Mouse (Mus musculus): ENCODE data around the gene Smim4. TPM values are rescaled to one million over a fixed set of nuclear protein-coding genes. Genes with fewer than 3 reads are reported as not detected.

Gene Smim4
- total RNA-seq, 2 experiments from 2014 or later = 33.4 to 36.1 TPM

DNA sequence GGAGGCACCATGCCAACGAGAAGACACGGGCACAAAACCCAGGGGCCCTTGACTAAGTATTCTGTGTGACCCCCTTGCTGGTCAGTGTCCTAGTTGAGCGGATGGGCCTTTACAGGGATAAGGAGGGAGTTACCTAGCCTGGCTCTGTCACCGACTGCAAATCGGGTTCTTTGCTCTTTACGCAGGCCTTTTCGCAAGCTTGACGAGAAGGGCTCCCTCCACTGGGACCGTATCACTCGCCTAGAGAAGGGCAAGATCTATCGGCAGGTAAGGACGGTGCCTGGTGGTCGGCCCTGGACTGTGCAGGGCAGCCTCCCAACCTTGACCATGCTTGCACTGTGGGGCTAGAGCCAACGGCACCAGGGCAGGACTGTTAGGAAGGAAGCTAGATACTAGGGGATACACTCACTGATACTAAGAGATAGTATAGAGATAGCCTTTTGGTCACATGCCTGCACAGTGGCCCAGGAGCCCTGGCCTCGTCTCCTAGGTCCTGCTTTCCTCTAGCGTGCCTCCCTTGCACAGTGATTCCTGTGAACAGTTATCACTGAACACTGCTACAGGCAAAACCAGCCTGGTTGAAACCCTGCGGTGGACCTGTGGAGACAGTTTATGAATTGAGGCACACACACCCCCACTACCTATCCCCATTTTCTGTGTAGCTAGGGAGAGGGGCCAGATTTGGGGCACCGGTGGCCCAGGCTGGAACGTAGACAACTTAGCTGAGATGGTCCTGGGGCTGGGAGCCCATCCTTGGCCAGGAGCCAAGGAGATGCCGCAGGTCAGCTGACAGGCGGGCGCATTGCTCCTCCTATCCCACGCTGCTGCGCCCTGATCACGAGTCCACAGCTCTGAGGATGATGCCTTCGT lies 7.9 kb upstream of the Smim4 start:
- DNase-seq = peak; percentile 34
- Histone ChIP-seq H3K4me3 (no peak overlapping the region), H3K27ac (no peak overlapping the region)
- intact Hi-C loops (cut with DNase I) = no loop called here
- TF ChIP-seq CTCF (IDR thresholded peaks at IDR 0.05) = no peak

DNA sequence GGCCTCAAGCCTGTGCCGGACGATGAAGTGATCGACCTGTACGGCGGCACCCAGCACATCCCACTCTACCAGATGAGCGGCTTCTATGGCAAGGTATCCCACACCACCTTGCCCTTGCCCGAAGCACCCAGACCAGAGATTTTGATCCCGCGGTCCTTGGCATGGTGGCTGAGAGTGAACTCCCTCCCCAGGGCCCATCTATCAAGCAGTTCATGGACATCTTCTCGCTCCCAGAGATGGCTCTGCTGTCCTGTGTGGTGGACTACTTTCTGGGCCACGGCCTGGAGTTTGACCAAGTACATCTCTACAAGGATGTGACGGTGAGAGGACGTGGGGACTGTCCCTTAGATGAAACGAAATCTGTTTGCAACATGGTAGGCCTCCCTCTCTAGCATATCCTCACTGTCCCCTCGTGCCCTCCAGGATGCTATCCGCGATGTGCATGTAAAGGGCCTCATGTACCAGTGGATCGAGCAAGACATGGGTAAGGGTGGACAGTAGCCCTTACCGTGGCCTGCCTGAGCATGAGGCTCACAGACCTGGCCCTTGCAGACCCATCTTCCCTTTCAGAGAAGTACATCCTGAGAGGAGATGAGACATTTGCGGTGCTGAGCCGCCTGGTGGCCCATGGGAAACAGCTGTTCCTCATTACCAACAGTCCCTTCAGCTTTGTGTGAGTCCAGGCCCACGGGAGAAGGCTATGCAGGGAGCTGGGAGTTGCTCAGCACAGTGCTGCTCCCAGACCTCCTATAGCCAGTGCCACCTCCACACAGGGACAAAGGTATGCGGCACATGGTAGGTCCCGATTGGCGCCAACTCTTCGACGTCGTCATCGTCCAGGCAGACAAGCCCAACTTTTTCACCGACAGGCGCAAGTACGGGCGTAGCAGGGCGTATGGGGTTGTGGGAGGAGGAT lies 7.0 kb upstream of the Smim4 start:
- Histone ChIP-seq H3K4me3 (no peak overlapping the region), H3K27ac (no peak overlapping the region)
- no peak for TF ChIP-seq CTCF (IDR thresholded peaks at IDR 0.05)
- DNase-seq = no peak
- intact Hi-C loops (cut with DNase I) = no loop called here

- no peak for DNase-seq
- intact Hi-C loops (cut with DNase I) = loop anchor here (5.0 kb wide), 1 partner anchor 43 kb away; no protein-coding TSS in a partner anchor
- Histone ChIP-seq H3K4me3 (no peak overlapping the region), H3K27ac (no peak overlapping the region)
- no peak for TF ChIP-seq CTCF (IDR thresholded peaks at IDR 0.05)
Observed at GRCm38 (mm10) chr14:31134015-31135000, 5.6 kb upstream of the Smim4 start.

DNA sequence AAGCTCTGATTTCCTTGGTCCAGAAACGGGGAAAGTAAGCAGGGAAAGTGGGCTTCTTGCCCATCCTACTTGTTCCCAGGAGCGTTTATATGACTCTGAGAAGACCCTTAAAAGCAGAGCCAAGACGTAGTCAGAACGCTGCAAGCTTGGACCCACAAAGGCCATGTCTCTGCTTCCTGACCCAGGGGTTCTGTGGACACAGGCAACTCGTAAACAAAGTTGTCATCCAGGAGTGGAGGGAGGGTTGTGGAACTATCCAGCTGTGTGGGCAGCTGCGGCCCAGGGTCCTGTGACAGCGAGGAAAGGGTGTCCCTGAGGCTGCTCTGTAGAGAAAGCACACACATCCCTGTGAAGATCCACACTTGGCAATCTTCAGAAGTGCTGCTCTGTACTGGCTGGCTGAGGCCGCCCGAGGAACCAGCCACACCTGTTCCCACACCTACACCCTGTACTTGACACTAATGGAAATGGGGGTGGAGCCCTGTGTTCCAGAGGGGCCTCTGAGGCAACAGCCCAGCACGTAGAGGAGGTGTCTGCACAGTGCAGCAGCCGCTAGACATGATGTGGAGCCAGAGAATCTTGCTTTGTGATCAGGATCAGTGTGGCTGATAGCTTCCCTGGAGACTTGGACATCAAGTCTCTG lies 4.4 kb upstream of the Smim4 start:
- intact Hi-C loops (cut with DNase I) = loop anchor here (5.0 kb wide), 1 partner anchor 44 kb away; no protein-coding TSS in a partner anchor
- DNase-seq = no peak
- no peak overlapping the region for H3K27ac ChIP-seq
- no peak for TF ChIP-seq CTCF (IDR thresholded peaks at IDR 0.05)
- no peak overlapping the region for H3K4me3 ChIP-seq

DNA sequence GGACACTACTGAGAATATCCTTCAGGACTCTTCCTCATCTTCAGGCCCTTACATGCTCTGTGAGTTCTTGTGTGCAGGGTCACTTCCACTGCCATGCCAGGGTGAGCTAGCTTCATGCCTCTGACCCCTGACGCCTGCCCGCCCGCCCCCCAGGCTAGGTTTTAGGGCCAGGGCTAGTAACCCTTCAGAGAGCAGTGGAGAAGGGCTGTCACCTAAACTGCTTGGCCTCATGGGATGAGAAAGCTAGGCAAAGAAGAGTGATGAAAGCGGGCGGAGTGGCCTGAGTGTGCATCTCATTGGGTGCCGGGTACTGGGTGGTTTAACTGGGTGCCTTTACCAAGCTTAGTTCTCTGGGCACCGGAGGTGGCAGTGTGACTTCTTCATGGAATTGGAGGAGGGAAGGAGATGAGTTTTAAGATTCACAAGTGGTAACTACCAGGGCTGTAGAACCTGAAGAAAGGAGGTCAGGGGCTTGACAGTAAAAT lies 3.8 kb upstream of the Smim4 start:
- no peak for DNase-seq
- Histone ChIP-seq H3K4me3 (no peak overlapping the region), H3K27ac (no peak overlapping the region)
- no peak for TF ChIP-seq CTCF (IDR thresholded peaks at IDR 0.05)
- intact Hi-C loops (cut with DNase I) = loop anchor here (5.0 kb wide), 1 partner anchor 45 kb away; no protein-coding TSS in a partner anchor

DNA sequence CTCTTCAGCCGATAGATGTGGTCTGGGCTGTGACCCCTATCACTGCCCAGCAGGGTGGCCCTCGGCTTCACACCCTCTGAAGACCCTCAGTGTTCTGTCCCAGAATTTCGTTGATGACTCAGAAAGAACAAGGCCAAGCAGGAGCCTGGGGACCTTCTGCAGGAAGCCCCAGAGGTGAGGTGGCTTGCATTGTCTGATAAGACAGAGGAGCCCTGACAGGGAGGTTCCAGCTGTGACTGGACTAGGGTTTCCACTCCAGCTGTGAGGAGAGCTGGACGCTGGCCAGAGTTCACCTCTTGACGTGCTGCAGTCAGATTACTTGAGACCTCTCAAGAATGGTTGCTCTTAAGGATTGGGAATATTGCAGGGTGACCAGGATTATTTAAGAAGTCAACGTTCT lies 3.3 kb upstream of the Smim4 start:
- no peak for DNase-seq
- intact Hi-C loops (cut with DNase I) = loop anchor here (5.0 kb wide), 1 partner anchor 45 kb away; no protein-coding TSS in a partner anchor
- no peak for TF ChIP-seq CTCF (IDR thresholded peaks at IDR 0.05)
- H3K27ac ChIP-seq = no peak overlapping the region
- no peak overlapping the region for H3K4me3 ChIP-seq

DNA sequence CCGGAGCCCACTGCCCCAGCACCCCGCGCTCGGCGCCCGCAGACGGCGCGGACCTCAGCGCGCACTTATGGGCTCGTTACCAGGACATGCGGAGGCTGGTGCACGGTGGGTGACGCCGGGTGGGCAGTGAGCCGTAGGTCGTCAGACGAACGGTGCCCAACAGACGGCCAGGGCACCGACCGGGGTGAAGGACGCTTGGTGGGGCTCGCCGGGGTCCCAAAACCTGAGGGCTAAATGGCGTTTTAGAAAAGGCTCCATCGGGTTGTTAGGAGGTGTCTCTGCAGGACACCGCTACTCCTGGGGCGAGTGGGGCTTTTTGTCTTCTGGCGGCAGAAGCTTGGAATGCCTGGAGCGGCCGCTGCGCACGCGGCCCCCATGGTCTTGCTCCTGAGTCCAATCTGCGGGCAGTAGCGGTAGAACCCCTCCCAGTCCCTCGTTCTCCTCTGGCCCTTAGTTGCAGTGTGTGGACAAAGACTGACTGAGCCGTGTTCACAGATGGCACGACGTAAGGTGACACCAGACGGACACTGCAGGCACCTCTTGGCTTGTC lies 2.6 kb upstream of the Smim4 start:
- intact Hi-C loops (cut with DNase I) = loop anchor here (5.0 kb wide), 1 partner anchor 46 kb away; no protein-coding TSS in a partner anchor
- peak overlapping the region; percentile 56 for H3K27ac ChIP-seq
- no peak for TF ChIP-seq CTCF (IDR thresholded peaks at IDR 0.05)

GRCm38 (mm10) chr14:31130236-31131220 lies 1.8 kb upstream of the Smim4 start, which contains the start of gene Nt5dc2:
TSS of gene Nt5dc2 (plus strand) at chr14:31131053.
- TF ChIP-seq CTCF (IDR thresholded peaks at IDR 0.05) = no peak
- intact Hi-C loops (cut with DNase I) = loop anchor here (5.0 kb wide), 1 partner anchor 47 kb away; no protein-coding TSS in a partner anchor
- peak; percentile 94 for DNase-seq
- H3K4me3 ChIP-seq = peak within 1 kb of the TSS; percentile 79
- H3K27ac ChIP-seq = peak within 1 kb of the TSS; percentile 68

More for the DNA sequence above, 2.6 kb upstream of the Smim4 start:
- H3K4me3 ChIP-seq = peak overlapping the region; percentile 79
- no peak for DNase-seq

Measured in gastrocnemius, adult 2 months (tissue).